Mouse (Mus musculus): ENCODE measurements around the gene Mrgbp. TPM values are rescaled to one million over a fixed set of nuclear protein-coding genes. Genes with fewer than 3 reads are reported as not detected.

Mrgbp gene
- polyA plus RNA-seq, 1 experiment, result 13.6 TPM

DNA sequence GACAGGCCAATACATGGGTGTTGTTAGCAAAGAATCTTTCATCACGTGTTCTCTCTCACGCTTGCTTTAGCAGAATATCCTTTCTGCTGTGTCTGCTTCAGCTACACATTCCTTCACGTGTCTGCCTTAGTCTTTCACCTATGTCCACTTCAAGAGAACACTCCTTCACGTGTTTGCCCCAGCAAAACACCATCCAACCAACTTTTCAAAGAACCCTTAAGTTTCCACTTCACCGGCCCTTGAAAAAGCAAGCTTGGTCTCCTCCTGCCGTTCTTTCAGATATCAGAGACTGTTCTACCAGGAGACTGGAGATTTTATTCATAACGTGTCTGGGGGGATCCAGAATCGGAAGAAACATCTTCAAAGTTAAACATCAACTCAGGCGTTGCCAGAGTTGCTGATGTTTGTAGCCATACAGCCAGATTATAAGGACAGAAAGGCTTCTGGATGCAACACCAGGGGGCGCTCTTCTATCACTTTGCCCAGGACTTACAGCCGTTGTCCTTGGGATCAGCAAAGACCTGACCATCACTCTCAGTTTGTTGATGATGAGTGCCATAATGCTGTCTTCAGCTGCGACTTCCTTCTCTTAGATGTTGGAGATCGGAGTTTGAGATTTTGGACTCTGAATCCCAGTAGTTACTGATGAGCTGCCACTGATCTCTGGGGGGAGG, 14.7 kb upstream of the Mrgbp start:
- H3K27me3 ChIP-seq (replicated peaks; ENCODE audit: control insufficient read depth, insufficient read depth, low read length), result no peaks in the 10 kb centered on the region
- no peaks in the 10 kb centered on the region for H3K4me1 ChIP-seq (ENCODE audit: control insufficient read depth, insufficient read depth, low read length)
- WGBS, result 31% methylated on average over 13 of the region's 13 CpGs
- H3K27ac ChIP-seq (ENCODE audit: insufficient read depth, low read depth, low read length), result no peak overlapping the region
- no peaks in the 10 kb centered on the region for H3K36me3 ChIP-seq (ENCODE audit: control insufficient read depth, insufficient read depth, low read length)
- no peak overlapping the region for H3K4me3 ChIP-seq (ENCODE audit: insufficient read depth, low read depth, low read length)
- DNase-seq, result peak; percentile 63
- TF ChIP-seq POLR2A (IDR thresholded peaks at IDR 0.05; ENCODE audit: low read depth, low read length), result no peak
- peak; percentile 87 for TF ChIP-seq CTCF (conservative IDR thresholded peaks at IDR 0.05; ENCODE audit: insufficient read depth, insufficient read length, low read depth, low read length)

GRCm38 (mm10) chr2:180569028-180569643, 12.0 kb upstream of the Mrgbp start:
- Histone ChIP-seq H3K4me3 (ENCODE audit: insufficient read depth, low read depth, low read length) (no peak overlapping the region), H3K36me3 (ENCODE audit: control insufficient read depth, insufficient read depth, low read length) (no peaks in the 10 kb centered on the region), H3K27ac (ENCODE audit: insufficient read depth, low read depth, low read length) (no peak overlapping the region), H3K27me3 (replicated peaks; ENCODE audit: control insufficient read depth, insufficient read depth, low read length) (no peaks in the 10 kb centered on the region), H3K4me1 (ENCODE audit: control insufficient read depth, insufficient read depth, low read length) (no peaks in the 10 kb centered on the region)
- 10% methylated on average over 3 of the region's 3 CpGs for WGBS
- TF ChIP-seq POLR2A (IDR thresholded peaks at IDR 0.05; ENCODE audit: low read depth, low read length) (no peak), CTCF (conservative IDR thresholded peaks at IDR 0.05; ENCODE audit: insufficient read depth, insufficient read length, low read depth, low read length) (no peak)
- peak; percentile 74 for DNase-seq

DNA sequence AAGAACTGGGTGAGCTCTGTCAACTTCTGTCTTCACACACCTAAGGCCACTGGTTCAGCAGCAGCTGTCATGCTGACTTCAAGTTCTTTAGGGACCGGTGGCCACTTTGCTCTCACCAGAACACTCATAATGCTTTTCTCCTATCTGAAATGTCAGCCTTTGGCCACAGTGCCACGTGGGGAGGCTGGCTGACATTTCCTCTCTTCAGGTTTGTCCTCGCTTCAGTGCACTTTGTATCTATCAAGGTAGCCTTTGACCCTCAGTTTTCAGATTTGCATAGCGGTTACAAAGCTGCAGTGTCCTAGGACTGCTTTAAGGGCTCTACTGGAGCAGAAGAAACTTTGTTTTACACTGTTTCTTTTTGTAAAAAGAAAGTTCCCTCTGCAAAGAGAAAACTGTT, 4.6 kb upstream of the Mrgbp start:
- no peaks in the 10 kb centered on the region for H3K27me3 ChIP-seq (replicated peaks; ENCODE audit: control insufficient read depth, insufficient read depth, low read length)
- H3K36me3 ChIP-seq (ENCODE audit: control insufficient read depth, insufficient read depth, low read length), result no peaks in the 10 kb centered on the region
- DNase-seq, result peak; percentile 37
- 38% methylated on average over 4 of the region's 4 CpGs for WGBS
- H3K4me3 ChIP-seq (ENCODE audit: insufficient read depth, low read depth, low read length), result no peak overlapping the region
- no peaks in the 10 kb centered on the region for H3K4me1 ChIP-seq (ENCODE audit: control insufficient read depth, insufficient read depth, low read length)
- TF ChIP-seq POLR2A (IDR thresholded peaks at IDR 0.05; ENCODE audit: low read depth, low read length) (no peak), CTCF (conservative IDR thresholded peaks at IDR 0.05; ENCODE audit: insufficient read depth, insufficient read length, low read depth, low read length) (no peak)
- H3K27ac ChIP-seq (ENCODE audit: insufficient read depth, low read depth, low read length), result no peak overlapping the region

- WGBS, result 5% methylated on average over 3 of the region's 3 CpGs
- no peaks in the 10 kb centered on the region for H3K27me3 ChIP-seq (replicated peaks; ENCODE audit: control insufficient read depth, insufficient read depth, low read length)
- H3K27ac ChIP-seq (ENCODE audit: insufficient read depth, low read depth, low read length), result no peak overlapping the region
- DNase-seq, result peak; percentile 64
- peaks cover 6% of the 10 kb centered on the region for H3K4me1 ChIP-seq (ENCODE audit: control insufficient read depth, insufficient read depth, low read length)
- TF ChIP-seq POLR2A (IDR thresholded peaks at IDR 0.05; ENCODE audit: low read depth, low read length) (no peak), CTCF (conservative IDR thresholded peaks at IDR 0.05; ENCODE audit: insufficient read depth, insufficient read length, low read depth, low read length) (peak; percentile 95)
- H3K4me3 ChIP-seq (ENCODE audit: insufficient read depth, low read depth, low read length), result no peak overlapping the region
- no peaks in the 10 kb centered on the region for H3K36me3 ChIP-seq (ENCODE audit: control insufficient read depth, insufficient read depth, low read length)
Measured at GRCm38 (mm10) chr2:180578686-180579085, 2.4 kb upstream of the Mrgbp start.

DNA sequence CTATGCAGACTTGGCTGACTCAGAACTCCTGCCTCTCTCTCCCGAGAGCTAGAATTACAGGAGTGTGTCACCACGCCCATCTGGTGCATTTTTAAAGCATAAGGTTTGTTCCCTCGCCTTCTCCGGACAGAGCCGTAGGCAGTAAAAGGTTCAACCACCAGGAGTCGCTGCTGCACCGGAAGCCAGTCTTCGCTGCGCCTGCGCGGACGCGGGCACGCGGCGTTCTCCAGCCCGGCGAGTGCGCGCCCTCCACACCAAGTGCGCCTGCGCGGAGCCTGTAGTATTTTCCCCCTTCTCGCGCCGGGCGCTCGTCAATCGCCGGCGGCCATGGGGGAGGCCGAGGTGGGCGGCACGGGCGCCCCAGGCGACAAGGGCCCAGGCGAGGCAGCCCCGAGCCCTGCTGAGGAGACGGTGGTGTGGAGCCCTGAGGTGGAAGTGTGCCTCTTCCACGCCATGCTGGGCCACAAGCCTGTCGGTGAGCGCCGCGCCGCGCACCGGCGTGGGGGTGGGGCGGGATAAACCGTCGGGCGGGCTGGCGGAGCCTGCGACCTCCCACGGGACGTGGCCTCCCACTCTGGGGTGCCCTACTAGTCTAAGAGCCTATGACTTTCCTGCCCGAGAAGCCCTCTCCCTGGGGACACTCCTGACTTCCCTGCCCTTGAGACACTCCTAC, 1.5 kb downstream of the Mrgbp start:
- H3K4me3 ChIP-seq (ENCODE audit: insufficient read depth, low read depth, low read length), result peak overlapping the region; percentile 70
- WGBS, result under 1% methylated on average over 56 of the region's 57 CpGs
- peak overlapping the region; percentile 17; the same call in 1 of the 2 replicates for H3K27ac ChIP-seq (ENCODE audit: insufficient read depth, low read depth, low read length)
- peak; percentile 97 for DNase-seq
- H3K36me3 ChIP-seq (ENCODE audit: control insufficient read depth, insufficient read depth, low read length), result no peaks in the 10 kb centered on the region
- peak; percentile 93 for TF ChIP-seq CTCF (conservative IDR thresholded peaks at IDR 0.05; ENCODE audit: insufficient read depth, insufficient read length, low read depth, low read length)
- no peak for TF ChIP-seq POLR2A (IDR thresholded peaks at IDR 0.05; ENCODE audit: low read depth, low read length)
- peaks cover 10% of the 10 kb centered on the region for H3K4me1 ChIP-seq (ENCODE audit: control insufficient read depth, insufficient read depth, low read length)
- no peaks in the 10 kb centered on the region for H3K27me3 ChIP-seq (replicated peaks; ENCODE audit: control insufficient read depth, insufficient read depth, low read length)

GRCm38 (mm10) chr2:180583154-180583507, 2.0 kb downstream of the Mrgbp start:
- Histone ChIP-seq H3K27ac (ENCODE audit: insufficient read depth, low read depth, low read length) (no peak overlapping the region), H3K27me3 (replicated peaks; ENCODE audit: control insufficient read depth, insufficient read depth, low read length) (no peaks in the 10 kb centered on the region), H3K36me3 (ENCODE audit: control insufficient read depth, insufficient read depth, low read length) (no peaks in the 10 kb centered on the region), H3K4me1 (ENCODE audit: control insufficient read depth, insufficient read depth, low read length) (peaks cover 10% of the 10 kb centered on the region), H3K4me3 (ENCODE audit: insufficient read depth, low read depth, low read length) (peak overlapping the region; percentile 70)
- TF ChIP-seq POLR2A (IDR thresholded peaks at IDR 0.05; ENCODE audit: low read depth, low read length) (no peak), CTCF (conservative IDR thresholded peaks at IDR 0.05; ENCODE audit: insufficient read depth, insufficient read length, low read depth, low read length) (no peak)
- DNase-seq, result no peak
- WGBS, result 11% methylated on average over 6 of the region's 7 CpGs

DNA sequence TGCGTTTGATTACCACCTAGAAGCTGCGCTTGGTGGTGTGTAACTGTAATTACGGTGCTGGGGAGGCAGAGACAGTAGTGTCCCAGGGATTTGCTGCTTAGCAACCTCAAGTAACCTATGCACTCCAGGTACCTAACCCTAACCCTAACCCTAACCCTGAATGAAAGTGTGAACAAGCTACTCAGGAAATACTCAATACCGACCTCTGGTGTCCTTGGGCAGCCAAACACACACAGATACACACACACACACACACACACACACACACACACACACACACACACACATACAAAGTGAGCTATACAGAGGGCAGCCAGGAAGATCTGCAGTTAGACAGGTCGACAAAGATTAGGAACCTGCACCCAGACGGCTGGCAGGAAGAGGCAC, 7.6 kb downstream of the Mrgbp start:
- H3K27ac ChIP-seq (ENCODE audit: insufficient read depth, low read depth, low read length), result no peak overlapping the region
- H3K36me3 ChIP-seq (ENCODE audit: control insufficient read depth, insufficient read depth, low read length), result no peaks in the 10 kb centered on the region; the same call in 1 of the 2 replicates
- WGBS, result 47% methylated on average over 6 of the region's 6 CpGs
- H3K4me1 ChIP-seq (ENCODE audit: control insufficient read depth, insufficient read depth, low read length), result peaks cover 3% of the 10 kb centered on the region
- no peak for DNase-seq
- TF ChIP-seq CTCF (conservative IDR thresholded peaks at IDR 0.05; ENCODE audit: insufficient read depth, insufficient read length, low read depth, low read length), result 0 out of 2 replicates have a peak, but pooled peaks have one; percentile 6
- TF ChIP-seq POLR2A (IDR thresholded peaks at IDR 0.05; ENCODE audit: low read depth, low read length), result no peak
- peak overlapping the region; percentile 78 for H3K4me3 ChIP-seq (ENCODE audit: insufficient read depth, low read depth, low read length)
- H3K27me3 ChIP-seq (replicated peaks; ENCODE audit: control insufficient read depth, insufficient read depth, low read length), result no peaks in the 10 kb centered on the region

Measured in kidney, adult 2 months (tissue).